Mouse (Mus musculus): ENCODE data around the gene Pten. TPM values are rescaled to one million over a fixed set of nuclear protein-coding genes. Genes with fewer than 3 reads are reported as not detected.

Pten gene
- polyA plus RNA-seq (2021): 49.1 TPM

DNA sequence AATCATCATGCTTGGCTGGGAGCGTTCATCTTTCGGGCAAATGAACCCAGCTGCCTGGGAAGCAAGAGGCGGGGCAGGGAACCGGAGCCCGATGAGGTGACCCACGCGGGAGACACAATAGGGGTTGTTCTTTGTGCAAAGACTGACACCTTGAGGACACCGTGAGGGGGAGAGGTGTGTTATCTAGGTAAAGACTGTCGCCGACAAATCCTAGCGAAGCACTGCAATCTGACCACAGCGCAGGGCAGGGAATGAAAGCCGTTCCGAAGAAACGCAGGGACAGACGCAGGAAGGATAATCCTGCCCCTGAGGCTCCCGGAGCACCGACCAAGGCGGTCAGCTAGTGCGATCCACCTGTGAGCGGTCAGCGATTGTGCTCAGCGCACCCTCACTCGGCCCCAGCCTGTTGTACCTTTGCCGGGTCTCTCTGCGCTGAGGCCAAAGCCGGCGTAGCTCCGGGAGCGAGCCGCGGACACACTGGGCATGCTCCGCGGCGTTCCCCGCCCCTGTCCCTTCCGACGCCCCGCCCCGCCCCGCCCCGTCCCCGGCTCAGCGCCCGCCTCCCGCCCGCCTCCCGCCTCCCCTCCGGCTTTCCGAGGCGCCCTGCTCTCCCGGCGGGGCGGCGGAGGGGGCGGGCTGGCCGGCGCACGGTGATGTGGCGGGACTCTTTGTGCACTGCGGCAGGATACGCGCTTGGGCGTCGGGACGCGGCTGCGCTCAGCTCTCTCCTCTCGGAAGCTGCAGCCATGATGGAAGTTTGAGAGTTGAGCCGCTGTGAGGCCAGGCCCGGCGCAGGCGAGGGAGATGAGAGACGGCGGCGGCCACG lies at the start of gene Pten:
Pten (plus strand) TSS at position 598 of the 826 bp plus-strand sequence.
- peak; percentile 73 for ATAC-seq
- TF ChIP-seq CTCF (IDR thresholded peaks at IDR 0.05): no peak
- in situ Hi-C loops (cut with MboI; ENCODE audit: low pct_unique_long_range_greater_than_20kb): loop anchor here (5.0 kb wide), 6 partner anchors 45 to 470 kb away; no protein-coding TSS in a partner anchor
- CTCF ChIA-PET: interaction anchor here (1.2 to 17.5 kb wide), 3 partner anchors 22 to 609 kb away, joined by 3 to 220 read pairs (median 3); no protein-coding TSS in a partner anchor
- POLR2A ChIA-PET: interaction anchor here (0.7 to 4.6 kb wide), 9 partner anchors 8 to 468 kb away, joined by 3 to 49 read pairs (median 3); no protein-coding TSS in a partner anchor
- no peaks in the 10 kb centered on the region for H3K27me3 ChIP-seq
- peak; percentile 68 for DNase-seq (ENCODE audit: low read depth, low spot score)

DNA sequence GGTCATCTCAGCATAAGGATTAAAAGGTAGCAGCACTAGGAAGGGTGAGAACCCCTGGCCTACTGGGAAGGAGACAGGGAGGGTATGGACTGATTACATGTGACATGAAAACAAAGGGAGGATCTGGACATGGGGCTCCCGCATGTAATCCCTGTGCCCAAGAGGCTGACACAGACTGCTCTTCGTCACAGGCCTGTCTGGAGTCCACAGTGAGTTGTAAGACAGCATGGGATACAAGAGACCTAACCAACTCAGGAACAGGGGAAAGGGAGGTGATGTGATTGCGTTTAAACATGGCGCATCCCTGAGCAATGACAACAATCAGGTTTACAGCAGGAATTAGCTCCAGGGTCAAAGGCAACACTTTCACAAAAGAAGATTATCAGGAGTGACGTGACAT lies 48.3 kb upstream of the Pten start:
- CTCF ChIA-PET: interaction anchor here (1.6 to 1.8 kb wide), 2 partner anchors 12 to 511 kb away, joined by 4 to 5 read pairs; no protein-coding TSS in a partner anchor
- ATAC-seq (no peak), DNase-seq (ENCODE audit: low read depth, low spot score) (no peak)
- H3K27me3 ChIP-seq: no peaks in the 10 kb centered on the region
- POLR2A ChIA-PET: interaction anchor here (0.6 kb wide), 1 partner anchor 24 kb away, joined by 8 read pairs; no protein-coding TSS in a partner anchor
- TF ChIP-seq CTCF (IDR thresholded peaks at IDR 0.05): no peak
- in situ Hi-C loops (cut with MboI; ENCODE audit: low pct_unique_long_range_greater_than_20kb): no loop called here

GRCm38 (mm10) chr19:32710288-32710687 lies 47.0 kb upstream of the Pten start:
- no peak for DNase-seq (ENCODE audit: low read depth, low spot score)
- no peak for ATAC-seq
- no peaks in the 10 kb centered on the region for H3K27me3 ChIP-seq
- peak; percentile 61 for TF ChIP-seq CTCF (IDR thresholded peaks at IDR 0.05)
- ChIA-PET CTCF (interaction anchor here (1.1 to 2.2 kb wide), 5 partner anchors 14 to 512 kb away, joined by 3 to 6 read pairs (median 4); no protein-coding TSS in a partner anchor), POLR2A (no interaction called here)
- in situ Hi-C loops (cut with MboI; ENCODE audit: low pct_unique_long_range_greater_than_20kb): loop anchor here (5.0 kb wide), 3 partner anchors 47 to 652 kb away; partner anchors contain the start of gene Pten

DNA sequence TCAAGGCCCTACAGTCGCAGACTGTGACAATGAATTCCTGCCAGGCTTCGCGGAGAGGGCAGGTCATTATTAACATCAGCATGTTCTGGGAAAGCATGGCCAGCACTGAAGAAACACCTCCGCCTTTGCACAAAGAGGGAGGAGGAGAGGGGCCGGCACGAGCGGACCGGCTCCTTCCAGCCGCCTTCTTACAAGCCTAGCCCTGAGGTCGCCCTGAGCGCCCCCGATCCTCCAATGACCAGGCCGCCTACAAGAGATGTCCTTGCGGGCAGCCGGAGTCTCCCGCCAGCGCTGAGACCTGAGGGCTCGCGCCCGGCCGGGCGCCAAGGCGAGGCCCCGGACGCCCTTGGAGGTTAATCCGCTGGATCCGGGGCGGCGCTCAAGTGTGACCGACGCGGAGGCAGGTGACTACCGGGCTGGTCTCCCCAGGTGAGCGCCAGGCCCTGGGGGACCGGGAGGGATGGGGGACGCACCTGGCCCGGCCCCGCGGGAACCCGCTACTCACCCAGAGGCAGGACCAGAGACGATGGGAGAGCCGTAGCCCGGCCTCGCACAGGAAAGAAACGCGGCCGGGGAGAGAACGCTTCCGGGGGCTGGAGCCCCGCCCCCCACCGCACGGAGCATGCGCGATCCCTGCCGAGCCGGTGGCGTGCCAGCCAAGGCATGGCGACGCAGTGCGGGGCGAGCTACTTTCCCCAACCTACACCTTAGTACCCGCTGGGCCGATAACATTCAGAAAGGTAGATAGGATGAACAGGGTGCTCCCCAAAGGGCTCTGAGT lies 45.3 kb upstream of the Pten start:
- DNase-seq (ENCODE audit: low read depth, low spot score): no peak
- no peaks in the 10 kb centered on the region for H3K27me3 ChIP-seq
- TF ChIP-seq CTCF (IDR thresholded peaks at IDR 0.05): no peak
- in situ Hi-C loops (cut with MboI; ENCODE audit: low pct_unique_long_range_greater_than_20kb): loop anchor here (5.0 kb wide), 3 partner anchors 45 to 650 kb away; partner anchors contain the start of gene Pten
- peak; percentile 90 for ATAC-seq
- ChIA-PET CTCF (interaction anchor here (1.0 to 4.3 kb wide), 6 partner anchors 199 to 654 kb away, joined by 3 to 61 read pairs (median 4); no protein-coding TSS in a partner anchor), POLR2A (interaction anchor here (0.5 to 1.9 kb wide), 4 partner anchors 44 to 357 kb away, joined by 3 to 6 read pairs (median 5); partner anchors contain the start of gene Pten)

- TF ChIP-seq CTCF (IDR thresholded peaks at IDR 0.05): no peak
- no peaks in the 10 kb centered on the region for H3K27me3 ChIP-seq
- DNase-seq (ENCODE audit: low read depth, low spot score): no peak
- ChIA-PET POLR2A (interaction anchor here (1.4 to 1.9 kb wide), 2 partner anchors 43 to 45 kb away, joined by 5 to 6 read pairs; partner anchors contain the start of gene Pten), CTCF (interaction anchor here (1.0 to 4.3 kb wide), 5 partner anchors 354 to 654 kb away, joined by 3 to 61 read pairs (median 4); no protein-coding TSS in a partner anchor)
- ATAC-seq: peak; percentile 78
- in situ Hi-C loops (cut with MboI; ENCODE audit: low pct_unique_long_range_greater_than_20kb): loop anchor here (5.0 kb wide), 3 partner anchors 45 to 650 kb away; partner anchors contain the start of gene Pten
Measured at GRCm38 (mm10) chr19:32712588-32713042, 44.7 kb upstream of the Pten start.

- in situ Hi-C loops (cut with MboI; ENCODE audit: low pct_unique_long_range_greater_than_20kb): loop anchor here (5.0 kb wide), 3 partner anchors 44 to 649 kb away; partner anchors contain the start of gene Pten
- TF ChIP-seq CTCF (IDR thresholded peaks at IDR 0.05): no peak
Measured at GRCm38 (mm10) chr19:32713471-32713870, 43.8 kb upstream of the Pten start.

GRCm38 (mm10) chr19:32715201-32715600 lies 42.1 kb upstream of the Pten start:
- ATAC-seq: peak; percentile 49

More at GRCm38 (mm10) chr19:32713471-32713870, 43.8 kb upstream of the Pten start:
- ATAC-seq: no peak
- no peaks in the 10 kb centered on the region for H3K27me3 ChIP-seq
- POLR2A ChIA-PET: interaction anchor here (1.4 to 1.9 kb wide), 2 partner anchors 42 to 44 kb away, joined by 5 to 6 read pairs; partner anchors contain the start of gene Pten
- DNase-seq (ENCODE audit: low read depth, low spot score): no peak
- CTCF ChIA-PET: interaction anchor here (1.4 to 4.3 kb wide), 3 partner anchors 36 to 651 kb away, joined by 5 to 61 read pairs (median 7); no protein-coding TSS in a partner anchor

GRCm38 (mm10) chr19:32715681-32716080 lies 41.6 kb upstream of the Pten start:
- no peak for ATAC-seq
- no peaks in the 10 kb centered on the region for H3K27me3 ChIP-seq
- TF ChIP-seq CTCF (IDR thresholded peaks at IDR 0.05): no peak
- CTCF ChIA-PET: interaction anchor here (0.7 to 4.3 kb wide), 10 partner anchors 16 to 653 kb away, joined by 3 to 61 read pairs (median 4); no protein-coding TSS in a partner anchor
- POLR2A ChIA-PET: interaction anchor here (1.0 kb wide), 1 partner anchor 510 kb away, joined by 3 read pairs; no protein-coding TSS in a partner anchor
- in situ Hi-C loops (cut with MboI; ENCODE audit: low pct_unique_long_range_greater_than_20kb): no loop called here
- DNase-seq (ENCODE audit: low read depth, low spot score): no peak

More at GRCm38 (mm10) chr19:32715201-32715600, 42.1 kb upstream of the Pten start:
- TF ChIP-seq CTCF (IDR thresholded peaks at IDR 0.05): peak; percentile 95
- POLR2A ChIA-PET: interaction anchor here (1.0 kb wide), 1 partner anchor 511 kb away, joined by 3 read pairs; no protein-coding TSS in a partner anchor
- CTCF ChIA-PET: interaction anchor here (0.7 to 4.3 kb wide), 11 partner anchors 11 to 654 kb away, joined by 3 to 61 read pairs (median 4); no protein-coding TSS in a partner anchor
- in situ Hi-C loops (cut with MboI; ENCODE audit: low pct_unique_long_range_greater_than_20kb): no loop called here
- no peak for DNase-seq (ENCODE audit: low read depth, low spot score)
- H3K27me3 ChIP-seq: no peaks in the 10 kb centered on the region

GRCm38 (mm10) chr19:32717590-32717989 lies 39.7 kb upstream of the Pten start:
- CTCF ChIA-PET: interaction anchor here (1.0 to 3.4 kb wide), 5 partner anchors 12 to 648 kb away, joined by 3 to 30 read pairs (median 4); no protein-coding TSS in a partner anchor

More at GRCm38 (mm10) chr19:32717590-32717989, 39.7 kb upstream of the Pten start:
- ATAC-seq: no peak
- POLR2A ChIA-PET: no interaction called here
- DNase-seq (ENCODE audit: low read depth, low spot score): no peak
- no peaks in the 10 kb centered on the region for H3K27me3 ChIP-seq
- in situ Hi-C loops (cut with MboI; ENCODE audit: low pct_unique_long_range_greater_than_20kb): no loop called here
- peak; percentile 38 for TF ChIP-seq CTCF (IDR thresholded peaks at IDR 0.05)
